Mouse (Mus musculus): ENCODE measurements around the gene Wrap73. TPM values are rescaled to one million over a fixed set of nuclear protein-coding genes. Genes with fewer than 3 reads are reported as not detected.

Wrap73 gene
- polyA plus RNA-seq, 2 experiments: 15.8 to 25.9 TPM

DNA sequence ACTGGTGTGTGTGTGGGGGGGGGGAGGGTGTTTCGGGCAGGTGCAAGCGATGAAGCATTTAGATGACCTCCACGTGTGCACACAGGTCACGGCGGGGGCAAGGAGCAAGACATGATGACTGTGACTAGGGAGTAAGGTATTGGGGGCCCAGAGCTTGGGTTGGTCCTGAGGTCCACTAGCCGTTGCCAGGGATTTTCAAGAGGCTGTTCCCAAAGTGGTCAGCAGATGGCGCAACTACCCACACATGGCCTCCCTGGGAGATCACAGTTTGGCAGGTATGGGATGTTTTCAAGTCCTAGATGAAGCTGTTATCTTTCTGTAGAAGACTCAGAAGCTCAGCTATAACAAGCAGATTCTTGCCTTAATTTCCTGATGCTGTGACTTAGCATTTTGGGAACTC is 21.1 kb downstream of the Wrap73 start:
- ATAC-seq (ENCODE audit: insufficient read depth): no peak
- no peak overlapping the region for H3K27ac ChIP-seq
- H3K4me2 ChIP-seq (ENCODE audit: low read depth): no peak overlapping the region
- peak; percentile 43 to 62 (median 51) for DNase-seq (ENCODE audit: low read depth in 3 of 3, low spot score in 3 of 3)
- no peak for TF ChIP-seq EP300 (IDR thresholded peaks at IDR 0.05; ENCODE audit: low read depth)
- peak; percentile 95 for TF ChIP-seq CTCF (IDR thresholded peaks at IDR 0.05; ENCODE audit: low read depth)
- H3K9ac ChIP-seq (replicated peaks): no peak overlapping the region
- WGBS (ENCODE audit: insufficient replicate concordance): 16% methylated on average over 7 of the region's 7 CpGs
- peaks cover 18 to 25% of the 10 kb centered on the region in 2 experiments for H3K4me1 ChIP-seq (replicated peaks; ENCODE audit: control insufficient read depth in 2 of 2, insufficient read depth in 2 of 2, low read length in 1 of 2)
- no peaks in the 10 kb centered on the region for H3K27me3 ChIP-seq (ENCODE audit: control insufficient read depth, insufficient read depth, low read length)
- peaks cover 7% of the 10 kb centered on the region for H3K36me3 ChIP-seq (replicated peaks; ENCODE audit: control insufficient read depth, insufficient read depth, low read depth)
- no peaks in the 10 kb centered on the region for H3K9me3 ChIP-seq (ENCODE audit: control insufficient read depth, low read length)
- no peak overlapping the region for H3K4me3 ChIP-seq (ENCODE audit: insufficient read depth in 1 of 2, low read depth in 2 of 2, low read length in 2 of 2)

DNA sequence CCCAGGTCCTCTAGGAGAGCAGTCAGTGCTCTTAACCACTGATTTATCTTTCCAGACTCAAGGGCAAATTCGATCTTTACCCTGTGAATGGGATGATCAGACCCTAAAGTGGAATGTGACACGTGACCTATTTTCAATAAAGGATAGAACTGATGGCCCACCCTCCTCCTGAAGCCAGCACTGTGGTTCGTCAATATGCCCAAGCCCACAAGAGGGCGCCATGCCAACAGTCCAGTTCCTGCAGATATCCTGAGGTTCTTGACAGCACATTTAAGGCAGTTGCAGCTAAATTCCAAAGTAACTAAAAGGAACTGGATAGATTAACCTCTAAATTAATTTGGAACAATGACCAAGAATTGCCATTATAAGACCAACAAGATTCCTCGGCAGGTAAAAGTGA is 24.9 kb downstream of the Wrap73 start:
- no peak overlapping the region for H3K4me2 ChIP-seq (ENCODE audit: low read depth)
- H3K27me3 ChIP-seq (ENCODE audit: control insufficient read depth, insufficient read depth, low read length): peaks cover 37% of the 10 kb centered on the region
- H3K4me3 ChIP-seq (ENCODE audit: insufficient read depth in 1 of 2, low read depth in 2 of 2, low read length in 2 of 2): no peak overlapping the region
- DNase-seq (ENCODE audit: low read depth in 3 of 3, low spot score in 3 of 3) (no peak), ATAC-seq (ENCODE audit: insufficient read depth) (no peak)
- H3K36me3 ChIP-seq (replicated peaks; ENCODE audit: control insufficient read depth, insufficient read depth, low read depth): no peaks in the 10 kb centered on the region
- TF ChIP-seq CTCF (IDR thresholded peaks at IDR 0.05; ENCODE audit: low read depth) (peak; percentile 87), EP300 (IDR thresholded peaks at IDR 0.05; ENCODE audit: low read depth) (no peak)
- no peak overlapping the region for H3K27ac ChIP-seq
- 24% methylated on average over 5 of the region's 5 CpGs for WGBS (ENCODE audit: insufficient replicate concordance)
- H3K4me1 ChIP-seq (replicated peaks; ENCODE audit: control insufficient read depth in 2 of 2, insufficient read depth in 2 of 2, low read length in 1 of 2): peaks cover 7 to 12% of the 10 kb centered on the region in 2 experiments
- no peak overlapping the region for H3K9ac ChIP-seq (replicated peaks)
- H3K9me3 ChIP-seq (ENCODE audit: control insufficient read depth, low read length): no peaks in the 10 kb centered on the region

DNA sequence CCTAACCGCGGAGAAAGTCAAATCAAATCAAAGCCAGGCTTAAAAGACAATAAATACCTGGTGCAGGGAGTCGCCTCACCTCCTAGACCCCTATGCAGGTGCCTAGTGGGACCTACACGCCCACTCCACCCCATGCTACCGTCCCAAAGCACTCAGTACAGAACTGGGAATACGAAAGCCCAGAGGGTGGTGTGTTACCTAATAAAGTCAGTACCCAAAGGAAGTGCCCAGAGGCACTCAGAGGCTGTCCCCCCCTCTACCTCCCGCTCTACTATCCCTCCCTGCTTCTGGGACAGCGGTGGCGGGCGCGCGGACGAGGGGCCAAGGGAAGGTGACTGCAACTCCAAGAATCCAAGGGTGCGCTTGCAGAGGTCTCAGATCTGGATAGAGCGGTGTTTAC is 27.8 kb downstream of the Wrap73 start:
- no peak for TF ChIP-seq EP300 (IDR thresholded peaks at IDR 0.05; ENCODE audit: low read depth)
- no peak for TF ChIP-seq CTCF (IDR thresholded peaks at IDR 0.05; ENCODE audit: low read depth)
- Histone ChIP-seq H3K4me3 (ENCODE audit: insufficient read depth in 1 of 2, low read depth in 2 of 2, low read length in 2 of 2) (peak overlapping the region; percentile 29 to 37; a peak in 2 of 4 replicates), H3K36me3 (replicated peaks; ENCODE audit: control insufficient read depth, insufficient read depth, low read depth) (no peaks in the 10 kb centered on the region), H3K27me3 (ENCODE audit: control insufficient read depth, insufficient read depth, low read length) (peaks cover 50% of the 10 kb centered on the region), H3K9me3 (ENCODE audit: control insufficient read depth, low read length) (no peaks in the 10 kb centered on the region), H3K27ac (no peak overlapping the region), H3K9ac (replicated peaks) (no peak overlapping the region), H3K4me1 (replicated peaks; ENCODE audit: control insufficient read depth in 2 of 2, insufficient read depth in 2 of 2, low read length in 1 of 2) (no peaks in the 10 kb centered on the region), H3K4me2 (ENCODE audit: low read depth) (peak overlapping the region; percentile 42)
- DNase-seq (ENCODE audit: low read depth in 3 of 3, low spot score in 3 of 3): no peak
- no peak for ATAC-seq (ENCODE audit: insufficient read depth)
- 4% methylated on average over 15 of the region's 15 CpGs for WGBS (ENCODE audit: insufficient replicate concordance)

DNA sequence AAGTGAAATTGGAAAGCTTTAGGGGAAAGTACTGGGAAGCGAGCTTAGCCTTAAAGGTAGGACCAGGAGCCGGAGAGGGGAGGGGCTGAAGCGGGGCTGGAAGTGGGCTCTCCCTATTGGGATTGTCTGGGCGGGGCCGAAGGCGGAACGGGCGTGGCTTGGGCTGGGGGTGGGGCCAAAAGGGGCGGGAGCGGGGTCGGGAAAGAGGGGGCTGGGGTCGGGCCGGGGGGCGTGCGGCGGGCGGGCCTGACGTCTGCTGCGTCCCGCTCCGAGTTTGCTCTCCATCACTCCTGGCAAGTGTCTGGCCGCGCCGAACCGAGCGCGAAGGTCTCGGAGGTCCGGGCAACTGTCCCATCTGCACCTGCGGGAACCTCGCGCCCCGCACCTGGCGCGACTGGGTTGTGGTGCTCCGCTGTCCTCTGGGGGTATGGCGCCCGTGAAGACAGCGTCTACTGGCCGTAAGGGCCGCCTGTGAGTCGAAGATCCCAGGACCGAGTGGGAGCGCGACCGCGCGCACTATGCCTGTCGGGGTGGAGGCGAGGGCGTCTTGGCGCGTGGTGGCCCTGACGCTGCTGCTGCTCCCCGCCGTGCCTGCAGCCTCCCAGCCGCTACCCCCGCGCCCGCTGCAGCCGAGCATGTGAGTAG is 28.5 kb downstream of the Wrap73 start, which contains the start of gene Megf6:
Megf6 (plus strand) TSS at position 225 of the 645 bp plus-strand sequence.
- TF ChIP-seq CTCF (IDR thresholded peaks at IDR 0.05; ENCODE audit: low read depth) (no peak), EP300 (IDR thresholded peaks at IDR 0.05; ENCODE audit: low read depth) (no peak)
- DNase-seq (ENCODE audit: low read depth in 3 of 3, low spot score in 3 of 3) (no peak), ATAC-seq (ENCODE audit: insufficient read depth) (no peak)
- no peaks in the 10 kb centered on the region for H3K9me3 ChIP-seq (ENCODE audit: control insufficient read depth, low read length)
- WGBS (ENCODE audit: insufficient replicate concordance): under 1% methylated on average over 57 of the region's 61 CpGs
- H3K27ac ChIP-seq: no peak within 1 kb of the TSS
- H3K4me1 ChIP-seq (replicated peaks; ENCODE audit: control insufficient read depth in 2 of 2, insufficient read depth in 2 of 2, low read length in 1 of 2): no peaks in the 10 kb centered on the region
- peak within 1 kb of the TSS; percentile 29 to 37 for H3K4me3 ChIP-seq (ENCODE audit: insufficient read depth in 1 of 2, low read depth in 2 of 2, low read length in 2 of 2)
- no peak within 1 kb of the TSS for H3K9ac ChIP-seq (replicated peaks)
- no peaks in the 10 kb centered on the region for H3K36me3 ChIP-seq (replicated peaks; ENCODE audit: control insufficient read depth, insufficient read depth, low read depth)
- H3K27me3 ChIP-seq (ENCODE audit: control insufficient read depth, insufficient read depth, low read length): peaks cover 50% of the 10 kb centered on the region
- H3K4me2 ChIP-seq (ENCODE audit: low read depth): peak within 1 kb of the TSS; percentile 42

DNA sequence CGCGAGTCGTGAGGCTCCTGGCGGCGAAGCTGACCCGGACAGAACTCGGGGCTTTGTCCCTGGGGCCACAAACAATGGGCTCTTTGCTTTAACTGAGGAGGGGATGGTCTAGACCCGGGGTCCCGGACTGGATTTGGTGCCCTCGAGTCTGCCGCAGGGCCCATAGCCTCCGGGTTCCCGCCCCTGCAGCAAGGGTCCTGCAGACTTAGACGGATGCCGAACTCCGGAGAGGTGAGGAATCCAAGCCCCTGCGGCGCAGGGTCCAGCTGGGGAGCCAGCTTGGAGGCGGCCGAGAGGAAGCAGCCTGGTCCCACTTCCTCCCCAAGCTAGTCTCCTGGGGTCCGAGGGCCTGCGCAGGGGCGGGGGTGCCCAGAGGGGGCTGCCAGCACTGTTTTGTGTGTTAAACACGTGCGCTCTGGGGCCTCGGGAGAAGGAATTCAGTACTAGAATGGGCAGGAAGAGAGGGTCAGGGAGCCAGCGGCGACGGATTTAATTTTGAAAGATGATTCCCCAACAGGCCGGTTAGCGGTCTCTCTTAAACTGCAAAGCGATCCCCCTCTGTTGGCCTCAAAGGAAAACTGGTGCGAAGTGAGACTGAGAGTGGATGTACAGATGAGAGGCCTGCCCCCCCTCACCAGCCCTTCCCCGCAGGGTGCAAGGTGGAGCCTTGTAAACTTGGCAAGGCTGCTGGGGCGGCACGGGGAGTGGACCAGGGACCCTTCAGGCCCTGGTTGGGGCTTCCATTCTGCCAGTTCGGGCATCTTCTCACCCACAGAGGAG is 29.2 kb downstream of the Wrap73 start:
- Histone ChIP-seq H3K9me3 (ENCODE audit: control insufficient read depth, low read length) (no peaks in the 10 kb centered on the region), H3K4me3 (ENCODE audit: insufficient read depth in 1 of 2, low read depth in 2 of 2, low read length in 2 of 2) (peak overlapping the region in 1 of 2 experiments; percentile 37; a peak in 2 of 4 replicates), H3K27ac (no peak overlapping the region), H3K9ac (replicated peaks) (no peak overlapping the region), H3K4me2 (ENCODE audit: low read depth) (peak overlapping the region; percentile 42), H3K27me3 (ENCODE audit: control insufficient read depth, insufficient read depth, low read length) (peaks cover 50% of the 10 kb centered on the region), H3K36me3 (replicated peaks; ENCODE audit: control insufficient read depth, insufficient read depth, low read depth) (no peaks in the 10 kb centered on the region), H3K4me1 (replicated peaks; ENCODE audit: control insufficient read depth in 2 of 2, insufficient read depth in 2 of 2, low read length in 1 of 2) (no peaks in the 10 kb centered on the region)
- TF ChIP-seq EP300 (IDR thresholded peaks at IDR 0.05; ENCODE audit: low read depth): no peak
- TF ChIP-seq CTCF (IDR thresholded peaks at IDR 0.05; ENCODE audit: low read depth): no peak
- 2% methylated on average over 37 of the region's 37 CpGs for WGBS (ENCODE audit: insufficient replicate concordance)
- no peak for ATAC-seq (ENCODE audit: insufficient read depth)
- DNase-seq (ENCODE audit: low read depth in 3 of 3, low spot score in 3 of 3): no peak

Data from liver, embryonic 14.5 days (tissue).